ENCODE assay signal across 25 mouse cellular contexts in the genomic region with DNA sequence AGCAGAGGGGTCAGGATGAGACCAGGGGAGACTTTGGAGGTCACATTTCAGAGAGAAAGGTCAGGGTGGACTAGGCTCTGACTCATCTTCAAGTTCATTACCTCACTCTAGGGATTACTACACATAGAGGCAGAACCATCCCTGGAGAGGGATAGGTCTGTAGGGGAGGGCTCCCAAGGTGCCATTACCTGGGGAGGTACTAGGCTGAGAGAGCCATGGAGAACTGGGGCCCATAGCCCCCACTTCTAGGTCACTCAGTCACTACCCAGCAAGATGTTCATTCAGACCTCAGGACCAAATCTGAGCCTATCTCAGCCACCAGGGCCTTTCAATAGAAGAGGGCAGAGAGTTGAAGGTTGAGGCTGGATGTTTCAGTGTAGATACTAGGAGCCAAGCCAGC. TPM values are rescaled to one million over a fixed set of nuclear protein-coding genes. Genes with fewer than 3 reads are reported as not detected.
DNase-seq lines count a peak whose midpoint lies in the region; ATAC-seq and TF ChIP-seq lines count a peak whose summit lies in the region.
"Had no signal": no experiment of that assay in that cellular context is flagged by ENCODE, and none has a peak within 500 bp of the region (broad histone marks: within the 10 kb centered on the region; RNA-seq: fewer than 3 reads in every experiment).

No protein-coding gene starts in this region.

- TF ChIP-seq CTCF in intestine, postnatal 0 days (IDR thresholded peaks at IDR 0.05; ENCODE audit: low read depth) = no peak
- no peak for TF ChIP-seq CTCF in testis, adult 2 months (IDR thresholded peaks at IDR 0.05; ENCODE audit: control insufficient read depth, insufficient read depth, insufficient replicate concordance, low read depth, low read length)

- no peaks in the 10 kb centered on the region for H3K9me3 ChIP-seq in intestine, postnatal 0 days (ENCODE audit: control insufficient read depth)
- no peaks in the 10 kb centered on the region for H3K9me3 ChIP-seq in intestine, embryonic 15.5 days
- H3K9me3 ChIP-seq: embryonic facial prominence, embryonic 10.5 days; embryonic facial prominence, embryonic 12.5 days; forebrain, embryonic 13.5 days; forebrain, embryonic 15.5 days; G1E had no signal

- H3K4me3 ChIP-seq in intestine, postnatal 0 days (ENCODE audit: low read depth, low read length) = no peak overlapping the region
- H3K4me3 ChIP-seq in intestine, embryonic 15.5 days (replicated peaks) = no peak overlapping the region
- H3K4me3 ChIP-seq in testis, adult 2 months (ENCODE audit: control insufficient read depth, low read depth, low read length) = peak overlapping the region; percentile 44
- H3K4me3 ChIP-seq: embryonic facial prominence, embryonic 10.5 days; embryonic facial prominence, embryonic 12.5 days; forebrain, embryonic 13.5 days; forebrain, embryonic 15.5 days had no signal

- ATAC-seq in intestine, postnatal 0 days = no peak
- ATAC-seq in intestine, embryonic 15.5 days = no peak
- ATAC-seq: activated CD4-positive, CD25-positive, alpha-beta regulatory T cell, adult 4 months; CD4-positive, CD25-positive, alpha-beta regulatory T cell, adult 4 months; forebrain, embryonic 13.5 days; forebrain, embryonic 15.5 days; forebrain, postnatal 0 days; Patski had no signal

- H3K4me1 ChIP-seq in intestine, postnatal 0 days (replicated peaks; ENCODE audit: control insufficient read depth, insufficient read depth, low read length) = no peaks in the 10 kb centered on the region; the same call in 1 of the 2 replicates
- H3K4me1 ChIP-seq in intestine, embryonic 15.5 days (replicated peaks) = peaks cover 14% of the 10 kb centered on the region
- H3K4me1 ChIP-seq in testis, adult 2 months (ENCODE audit: control insufficient read depth, insufficient read depth, low read length) = peaks cover 5% of the 10 kb centered on the region; the same call in 1 of the 2 replicates

- H3K27me3 ChIP-seq in intestine, postnatal 0 days (replicated peaks; ENCODE audit: control insufficient read depth, insufficient read depth, low read length) = no peaks in the 10 kb centered on the region
- no peaks in the 10 kb centered on the region for H3K27me3 ChIP-seq in intestine, embryonic 15.5 days (replicated peaks)
- no peaks in the 10 kb centered on the region for H3K27me3 ChIP-seq in testis, adult 2 months (ENCODE audit: control insufficient read depth, insufficient read depth, low read length)
- H3K27me3 ChIP-seq: CH12.LX; embryonic facial prominence, embryonic 12.5 days; forebrain, embryonic 13.5 days; forebrain, embryonic 15.5 days; Patski had no signal

- peak overlapping the region; percentile 88; the same call in 1 of the 2 replicates for H3K27ac ChIP-seq in intestine, postnatal 0 days (ENCODE audit: low read depth, low read length)
- no peak overlapping the region for H3K27ac ChIP-seq in intestine, embryonic 15.5 days
- no peak overlapping the region for H3K27ac ChIP-seq in testis, adult 2 months (ENCODE audit: control insufficient read depth, insufficient read depth, low read depth, low read length)
- H3K27ac ChIP-seq: embryonic facial prominence, embryonic 10.5 days; embryonic facial prominence, embryonic 12.5 days; forebrain, embryonic 13.5 days; forebrain, embryonic 15.5 days had no signal

- H3K4me2 ChIP-seq in intestine, postnatal 0 days (replicated peaks; ENCODE audit: low read depth) = peak overlapping the region; percentile 54; the same call in 1 of the 2 replicates
- no peak overlapping the region for H3K4me2 ChIP-seq in intestine, embryonic 15.5 days (replicated peaks)
- H3K4me2 ChIP-seq: embryonic facial prominence, embryonic 12.5 days; forebrain, embryonic 13.5 days; forebrain, embryonic 15.5 days had no signal

- peak; percentile 56 for DNase-seq in adrenal gland, adult 2 months
- no peak for DNase-seq in adrenal gland, postnatal 4 days (ENCODE audit: low spot score in 2 of 2)
- no peak for DNase-seq in testis, postnatal 14 days (ENCODE audit: low spot score)
- DNase-seq: B cell, adult 2 months; cerebellum, adult 2 months; cerebellum, adult 9-10 months; cerebellum, postnatal 10 days; cerebellum, postnatal 25 days; forebrain, postnatal 0 days had no signal

- TF ChIP-seq POLR2A in testis, adult 2 months (IDR thresholded peaks at IDR 0.05; ENCODE audit: control insufficient read depth, low read depth, low read length) = no peak

- no peak overlapping the region for H3K9ac ChIP-seq in intestine, postnatal 0 days (ENCODE audit: low read depth, low read length)
- H3K9ac ChIP-seq in intestine, embryonic 15.5 days = no peak overlapping the region; the same call in 1 of the 2 replicates
- H3K9ac ChIP-seq: embryonic facial prominence, embryonic 12.5 days; forebrain, embryonic 13.5 days; forebrain, embryonic 15.5 days; forebrain, postnatal 0 days had no signal

- peaks cover 26% of the 10 kb centered on the region for H3K36me3 ChIP-seq in intestine, postnatal 0 days (ENCODE audit: control insufficient read depth, insufficient read depth)
- peaks cover 16% of the 10 kb centered on the region for H3K36me3 ChIP-seq in intestine, embryonic 15.5 days
- no peaks in the 10 kb centered on the region for H3K36me3 ChIP-seq in testis, adult 2 months (ENCODE audit: control insufficient read depth, insufficient read depth, low read length)

RNA-seq across cellular contexts. Expression of a gene that starts 9.7 kb away (rescaled TPM):
- 10 to 100 TPM; 11.0 to 11.6 TPM for total RNA-seq in adrenal gland, adult 2 months (2021)
- 25.5 and 28.1 TPM in 2 replicates for polyA plus RNA-seq in adrenal gland, adult 2 months (2012; rRNA removed)
- 10 to 100 TPM in 1 of 2 experiments, 1 to 10 TPM in 1; 8.5 to 11.5 TPM for total RNA-seq in adrenal gland, postnatal 4 days (2021)
- polyA plus RNA-seq in intestine, postnatal 0 days (2015; fragmentation: Nextera tagmentation; extraction: Ambion mirVana) = 8.1 and 8.2 TPM in 2 replicates
- 15.2 and 17.7 TPM in 2 replicates for polyA plus RNA-seq in intestine, embryonic 15.5 days (2015; fragmentation: Nextera tagmentation; extraction: Ambion mirVana)
- polyA plus RNA-seq in testis, adult 2 months (2012; rRNA removed) = 3.5 and 3.7 TPM in 2 replicates

RNA-seq across cellular contexts. Expression of a gene that starts 45.0 kb away (rescaled TPM):
- 10 to 100 TPM in 1 of 2 experiments, 1 to 10 TPM in 1; 6.6 to 12.4 TPM for total RNA-seq in adrenal gland, adult 2 months (2021)
- 25.1 and 25.4 TPM in 2 replicates for polyA plus RNA-seq in adrenal gland, adult 2 months (2012; rRNA removed)
- 10 to 100 TPM; 27.5 to 29.7 TPM for total RNA-seq in adrenal gland, postnatal 4 days (2021)
- 3.1 and 3.4 TPM in 2 replicates for polyA plus RNA-seq in intestine, postnatal 0 days (2015; fragmentation: Nextera tagmentation; extraction: Ambion mirVana)
- 10.4 and 10.5 TPM in 2 replicates for polyA plus RNA-seq in intestine, embryonic 15.5 days (2015; fragmentation: Nextera tagmentation; extraction: Ambion mirVana)
- polyA plus RNA-seq in testis, adult 2 months (2012; rRNA removed) = 45.3 and 57.6 TPM in 2 replicates
- total RNA-seq: G1E had no signal
- polyA plus RNA-seq: activated CD4-positive, CD25-positive, alpha-beta regulatory T cell, adult 4 months had no signal

RNA-seq across cellular contexts. Expression of a gene that starts 46.3 kb away (rescaled TPM):
- total RNA-seq in adrenal gland, adult 2 months (2021) = not detected
- polyA plus RNA-seq in adrenal gland, adult 2 months (2012; rRNA removed) = 0.04 TPM in 1 of 2 replicates, not detected in the other
- total RNA-seq in adrenal gland, postnatal 4 days (2021) = not detected
- not detected in 2 replicates for polyA plus RNA-seq in intestine, postnatal 0 days (2015; fragmentation: Nextera tagmentation; extraction: Ambion mirVana)
- 0.14 TPM in 1 of 2 replicates, not detected in the other for polyA plus RNA-seq in intestine, embryonic 15.5 days (2015; fragmentation: Nextera tagmentation; extraction: Ambion mirVana)
- polyA plus RNA-seq in testis, adult 2 months (2012; rRNA removed) = 4.5 and 4.9 TPM in 2 replicates
- total RNA-seq: adrenal gland, adult 18-20 months; adrenal gland, postnatal 10 days; adrenal gland, postnatal 25 days; CH12.LX; forebrain, postnatal 0 days had no signal
- polyA plus RNA-seq: cortical plate, adult 2 months; forebrain, embryonic 13.5 days; forebrain, embryonic 15.5 days; Patski had no signal
